Mouse (Mus musculus): ENCODE measurements around the gene Gmps. TPM values are rescaled to one million over a fixed set of nuclear protein-coding genes. Genes with fewer than 3 reads are reported as not detected.

Gene Gmps
- total RNA-seq, 2 experiments from 2014 or later = 34.3 to 35.1 TPM

GRCm38 (mm10) chr3:64039818-64040784, 64.2 kb downstream of the Gmps start:
- DNase-seq (ENCODE audit: low spot score in 2 of 2) = peak; percentile 74 to 78

Other genes starting within 250 kb of the Gmps start
- 1 to 10 TPM in 1 of 2 experiments, under 1 TPM in 1; 0.87 to 4.9 TPM for gene Plch1, start 76.6 kb upstream of the Gmps start, total RNA-seq (2021)
- 10 to 100 TPM; 14.3 to 15.1 TPM for gene E130311K13Rik, start 46.6 kb upstream of the Gmps start, total RNA-seq (2021)
- 10 to 100 TPM; 26.4 to 28.3 TPM for gene Slc33a1, start 11.3 kb upstream of the Gmps start, total RNA-seq (2021)
- under 1 TPM; 0.34 to 0.65 TPM for gene Vmn2r1, start 105.4 kb downstream of the Gmps start, total RNA-seq (2021)
- gene Vmn2r2, start 165.8 kb downstream of the Gmps start, total RNA-seq (2021) = not detected